Mouse (Mus musculus) stomach, postnatal 0 days (tissue): ENCODE results near the gene Cdh1. TPM values are rescaled to one million over a fixed set of nuclear protein-coding genes. Genes with fewer than 3 reads are reported as not detected.

Experiments used
- ATAC-seq: fragments of 200-750 bp; cut with Nextera tagmentation; 2 replicates; pipeline ENCODE4 v1.8.0; 2017; ENCODE audit not compliant: low FRiP score, low TSS enrichment
- DNase-seq: peaks from one replicate; pipeline ENCODE4 v3.0.0-alpha.2; 2016; ENCODE audit warnings: low spot score
- H3K27ac ChIP-seq: fragments of 300-500 bp; sonication (generic); replicated peaks from 2 replicates; pipeline ENCODE4 v1.5.1; 2014; ENCODE audit warnings: mild to moderate bottlenecking, control low read depth
- H3K27me3 ChIP-seq: fragments of 300-500 bp; sonication (generic); 2 replicates; pipeline ENCODE4 v1.6.1; 2014; ENCODE audit warnings: low read length; ENCODE audit not compliant: control insufficient read depth, insufficient read depth
- H3K36me3 ChIP-seq: fragments of 300-500 bp; sonication (generic); 2 replicates; pipeline ENCODE4 v1.6.1; 2014; ENCODE audit warnings: low read length, mixed read lengths; ENCODE audit not compliant: control insufficient read depth, insufficient read depth
- H3K4me1 ChIP-seq: fragments of 300-500 bp; sonication (generic); replicated peaks from 2 replicates; pipeline ENCODE4 v1.6.1; 2014; ENCODE audit warnings: antibody characterized with exemption; ENCODE audit not compliant: control insufficient read depth, insufficient read depth
- H3K4me2 ChIP-seq: fragments of 300-500 bp; sonication (generic); replicated peaks from 2 replicates; pipeline ENCODE4 v1.6.1; 2014; ENCODE audit warnings: low read depth, mild to moderate bottlenecking, control low read depth, moderate library complexity
- H3K4me3 ChIP-seq: fragments of 300-500 bp; sonication (generic); 2 replicates; pipeline ENCODE4 v1.5.1; 2014; ENCODE audit warnings: low read depth, low read length, control low read depth
- H3K9ac ChIP-seq: fragments of 300-500 bp; sonication (generic); 2 replicates; pipeline ENCODE4 v1.6.1; 2014; ENCODE audit warnings: mild to moderate bottlenecking, low read length, control low read depth, mixed read lengths
- H3K9me3 ChIP-seq: fragments of 300-500 bp; sonication (generic); 2 replicates; pipeline ENCODE4 v1.6.1; 2016; ENCODE audit warnings: low read length; ENCODE audit not compliant: control insufficient read depth
- CTCF ChIP-seq: IDR thresholded peaks from 2 replicates; pipeline ENCODE4 v1.5.1; 2016; ENCODE audit warnings: antibody characterized with exemption, low read depth, mild to moderate bottlenecking, moderate library complexity
- EP300 ChIP-seq: optimal IDR thresholded peaks from 2 replicates; pipeline ENCODE3; 2016; ENCODE audit warnings: antibody characterized with exemption
- WGBS: fragments of 180-500 bp; shearing (Covaris S2); extraction: QIAGEN DNeasy Blood & Tissue Kit; methylation state at CpG from one replicate; pipeline ENCODE4 v1.1.7; 2014; 5-methylcytosine and 5-hydroxymethylcytosine counted together
- polyA plus RNA-seq: library from polyadenylated mRNA; unstranded; fragments of >200 nt; fragmentation: Nextera tagmentation; extraction: Ambion mirVana; gene quantifications from 2 replicates; pipeline ENCODE4 v1.2.1, GENCODE M21; 2015

The Cdh1 gene
- polyA plus RNA-seq, 1 experiment from 2014 or later: 118 TPM

GRCm38 (mm10) chr8:106633361-106634158, 30.4 kb downstream of the Cdh1 start:
- no peak overlapping the region for H3K4me2 ChIP-seq
- H3K27me3 ChIP-seq: no peaks in the 10 kb centered on the region
- peak; percentile 83 for ATAC-seq
- no peak overlapping the region for H3K9ac ChIP-seq
- H3K9me3 ChIP-seq: no peaks in the 10 kb centered on the region
- no peak overlapping the region for H3K4me3 ChIP-seq
- H3K36me3 ChIP-seq: no peaks in the 10 kb centered on the region
- H3K27ac ChIP-seq: peak overlapping the region; percentile 67
- 47% methylated on average over 17 of the region's 17 CpGs for WGBS
- peaks cover 5% of the 10 kb centered on the region for H3K4me1 ChIP-seq
- DNase-seq: peak; percentile 82
- TF ChIP-seq CTCF (no peak), EP300 (no peak)

GRCm38 (mm10) chr8:106635284-106635683, 32.1 kb downstream of the Cdh1 start:
- no peak for TF ChIP-seq EP300
- no peak for TF ChIP-seq CTCF
- Histone ChIP-seq H3K9me3 (no peaks in the 10 kb centered on the region), H3K27ac (peak overlapping the region; percentile 49), H3K27me3 (no peaks in the 10 kb centered on the region), H3K4me1 (peaks cover 5% of the 10 kb centered on the region; the same call in 1 of the 2 replicates), H3K4me2 (no peak overlapping the region), H3K4me3 (no peak overlapping the region), H3K36me3 (no peaks in the 10 kb centered on the region), H3K9ac (no peak overlapping the region)
- ATAC-seq (no peak), DNase-seq (no peak)
- WGBS: 9% methylated on average over 5 of the region's 5 CpGs

GRCm38 (mm10) chr8:106637446-106637845, 34.3 kb downstream of the Cdh1 start:
- ATAC-seq: no peak
- Histone ChIP-seq H3K9ac (no peak overlapping the region), H3K9me3 (no peaks in the 10 kb centered on the region), H3K4me1 (peaks cover 5% of the 10 kb centered on the region; the same call in 1 of the 2 replicates), H3K4me3 (no peak overlapping the region), H3K27me3 (no peaks in the 10 kb centered on the region), H3K27ac (peak overlapping the region; percentile 67), H3K36me3 (no peaks in the 10 kb centered on the region), H3K4me2 (no peak overlapping the region)
- WGBS: 77% methylated on average over 4 of the region's 4 CpGs
- TF ChIP-seq CTCF (no peak), EP300 (no peak)
- no peak for DNase-seq

GRCm38 (mm10) chr8:106638768-106639295, 35.7 kb downstream of the Cdh1 start:
- no peak for DNase-seq
- H3K9ac ChIP-seq: no peak overlapping the region
- TF ChIP-seq CTCF (no peak), EP300 (no peak)
- H3K4me3 ChIP-seq: no peak overlapping the region
- no peak overlapping the region for H3K4me2 ChIP-seq
- WGBS: 69% methylated on average over 7 of the region's 7 CpGs
- H3K27me3 ChIP-seq: no peaks in the 10 kb centered on the region
- H3K27ac ChIP-seq: no peak overlapping the region
- peaks cover 5% of the 10 kb centered on the region; the same call in 1 of the 2 replicates for H3K4me1 ChIP-seq
- H3K9me3 ChIP-seq: no peaks in the 10 kb centered on the region
- no peak for ATAC-seq
- H3K36me3 ChIP-seq: no peaks in the 10 kb centered on the region

- H3K4me2 ChIP-seq: no peak overlapping the region
- no peak overlapping the region for H3K9ac ChIP-seq
- peaks cover 5% of the 10 kb centered on the region; the same call in 1 of the 2 replicates for H3K4me1 ChIP-seq
- no peak overlapping the region for H3K4me3 ChIP-seq
- DNase-seq (no peak), ATAC-seq (no peak)
- no peaks in the 10 kb centered on the region for H3K27me3 ChIP-seq
- H3K27ac ChIP-seq: peak overlapping the region; percentile 35; the same call in 1 of the 2 replicates
- no peaks in the 10 kb centered on the region for H3K9me3 ChIP-seq
- no peaks in the 10 kb centered on the region for H3K36me3 ChIP-seq
- 67% methylated on average over 7 of the region's 7 CpGs for WGBS
- TF ChIP-seq CTCF: no peak
- TF ChIP-seq EP300: no peak
Measured at GRCm38 (mm10) chr8:106640212-106640611, 37.1 kb downstream of the Cdh1 start.

GRCm38 (mm10) chr8:106640921-106641320, 37.8 kb downstream of the Cdh1 start:
- Histone ChIP-seq H3K9ac (no peak overlapping the region), H3K27me3 (no peaks in the 10 kb centered on the region), H3K4me1 (peaks cover 5% of the 10 kb centered on the region; the same call in 1 of the 2 replicates), H3K27ac (peak overlapping the region; percentile 79), H3K4me3 (no peak overlapping the region), H3K36me3 (no peaks in the 10 kb centered on the region), H3K4me2 (no peak overlapping the region), H3K9me3 (no peaks in the 10 kb centered on the region)
- ATAC-seq: peak; percentile 56; the same call in 1 of the 2 replicates
- WGBS: 45% methylated on average over 5 of the region's 5 CpGs
- DNase-seq: peak; percentile 63
- TF ChIP-seq EP300 (no peak), CTCF (no peak)
